Mouse (Mus musculus) embryo, embryonic 11 days (tissue): ENCODE measurements around the gene Snx15.

Experiments used
- DNase-seq: peaks from one replicate; pipeline ENCODE4 v3.0.0-alpha.2; 2015

Snx15 gene

DNA sequence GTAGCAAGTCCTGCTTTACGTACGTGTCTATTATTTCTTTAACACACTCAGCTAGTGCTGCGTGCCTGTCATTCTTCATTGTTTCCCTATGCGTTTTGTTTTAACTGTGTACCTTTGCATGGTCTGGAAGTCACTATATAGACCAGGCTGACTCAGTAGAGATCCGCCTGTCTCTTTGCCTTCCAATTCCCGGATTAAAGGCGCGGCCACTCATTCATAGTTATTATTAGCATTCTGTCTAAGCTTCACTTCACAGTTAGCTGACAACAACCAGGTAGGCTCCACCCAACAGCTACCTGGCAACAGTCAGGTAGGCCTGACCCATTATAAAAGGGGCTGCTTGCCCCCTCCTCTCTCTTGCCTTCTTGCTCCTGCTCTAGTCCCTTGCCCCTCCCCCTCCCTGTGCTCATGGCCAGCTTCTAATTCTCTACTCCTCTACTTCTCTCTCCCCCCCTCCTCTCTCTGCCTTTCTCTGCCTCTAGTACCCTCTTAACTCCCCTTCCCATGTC is 9.4 kb downstream of the Snx15 start:
- DNase-seq, result peak; percentile 35

DNA sequence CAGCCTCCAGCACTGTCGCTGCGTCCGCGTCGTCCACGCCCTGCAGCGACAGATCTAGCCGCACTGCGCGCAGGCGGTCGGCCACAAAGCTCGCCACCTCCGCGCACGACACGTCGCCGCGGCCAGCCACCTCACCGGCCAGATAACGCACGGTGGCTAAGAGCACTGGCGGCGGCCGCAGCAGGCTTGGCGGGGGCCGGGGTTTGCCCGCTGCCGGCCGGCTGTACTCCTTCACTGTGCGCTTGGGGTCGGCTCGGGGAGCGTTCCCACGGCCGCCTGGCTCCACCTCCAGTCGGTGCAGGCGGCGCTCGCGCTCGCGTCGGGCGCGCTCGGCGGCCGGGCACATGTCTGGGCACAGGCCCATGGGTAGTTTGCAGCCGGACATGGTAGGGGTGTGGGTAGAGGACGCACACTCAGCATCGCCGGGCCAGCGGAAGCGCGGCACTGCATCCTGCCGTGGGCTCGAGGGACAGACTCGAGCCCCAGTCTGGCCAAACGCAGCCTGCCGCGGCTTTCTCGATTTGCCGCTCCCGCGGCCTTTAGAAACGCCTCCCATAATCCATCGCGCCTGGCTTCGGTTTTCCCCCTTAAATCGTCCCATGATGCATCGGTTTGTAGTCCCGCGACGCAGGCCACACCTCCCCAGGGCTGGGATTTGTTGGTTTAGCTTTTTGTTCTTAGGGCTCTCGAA is 10.0 kb downstream of the Snx15 start, which contains the start of gene Sac3d1:
Gene Sac3d1 (minus strand): TSS at position 665 of the 691 bp plus-strand sequence.
- DNase-seq, result peak; percentile 97

DNA sequence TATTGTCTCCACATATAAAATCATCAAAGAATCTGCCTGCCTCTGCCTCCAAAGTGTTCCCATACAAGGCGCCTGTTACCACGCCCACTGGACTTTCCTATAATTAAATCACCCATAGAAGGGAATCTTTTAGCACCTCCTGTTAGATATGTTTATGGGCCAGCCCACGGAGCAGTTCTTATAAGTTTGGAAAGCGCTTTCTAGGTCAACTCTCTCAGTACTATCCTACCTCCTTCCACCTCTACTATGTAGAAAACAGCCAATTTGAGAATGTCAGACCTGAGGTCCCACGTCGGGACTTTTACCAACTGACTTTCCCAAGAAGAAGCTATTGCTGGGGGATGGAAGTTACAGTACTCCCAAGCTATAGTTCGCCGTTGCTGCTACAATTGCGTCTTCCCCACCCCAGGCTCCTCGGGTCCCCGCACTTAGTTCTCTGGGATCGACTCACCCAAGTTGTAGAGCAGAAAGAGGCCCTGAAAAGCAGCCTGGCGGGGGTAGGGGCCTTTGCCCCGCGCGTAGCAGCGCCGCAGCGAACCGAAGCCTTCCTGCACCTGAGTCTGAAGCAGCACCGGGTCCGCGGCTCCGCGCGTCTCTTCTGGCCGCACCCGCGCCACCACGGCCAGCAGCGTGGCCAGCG is 10.6 kb downstream of the Snx15 start:
- DNase-seq, result peak; percentile 7

DNA sequence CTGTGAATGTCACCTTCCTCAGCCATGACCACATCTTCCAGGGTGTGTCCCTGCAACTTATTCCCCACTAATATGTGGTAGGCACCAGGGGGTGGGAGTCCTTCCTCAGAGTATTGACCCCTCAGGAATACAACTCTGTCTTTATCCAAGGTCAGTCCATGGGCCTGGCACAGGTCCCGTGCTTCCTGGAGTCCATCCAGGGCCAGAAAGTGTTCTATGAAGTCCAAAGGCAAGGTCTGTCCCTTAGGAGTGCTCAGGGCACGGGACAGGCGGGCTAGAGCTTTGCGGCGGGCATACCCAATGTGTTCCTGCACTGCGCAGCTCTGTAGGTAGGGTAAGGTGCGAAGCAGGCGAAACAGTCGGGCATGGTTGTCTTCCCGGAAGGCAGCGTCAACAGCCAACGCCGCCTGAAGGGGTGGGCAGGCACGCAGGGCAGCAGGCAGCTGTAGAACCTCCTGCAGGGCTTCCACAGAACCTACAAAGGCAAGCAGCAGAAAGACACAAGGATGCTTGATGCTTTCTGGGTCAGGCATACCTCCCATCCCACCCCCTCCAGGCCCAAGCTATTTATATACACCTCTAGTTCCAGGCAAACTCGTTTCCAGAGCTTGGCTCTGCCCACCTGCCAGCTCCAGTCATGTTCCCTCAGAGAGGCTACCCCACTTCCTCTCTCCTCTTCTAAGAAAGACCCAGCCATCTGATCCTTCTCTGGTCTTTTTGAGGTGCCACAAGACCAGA is 11.8 kb downstream of the Snx15 start:
- no peak for DNase-seq

DNA sequence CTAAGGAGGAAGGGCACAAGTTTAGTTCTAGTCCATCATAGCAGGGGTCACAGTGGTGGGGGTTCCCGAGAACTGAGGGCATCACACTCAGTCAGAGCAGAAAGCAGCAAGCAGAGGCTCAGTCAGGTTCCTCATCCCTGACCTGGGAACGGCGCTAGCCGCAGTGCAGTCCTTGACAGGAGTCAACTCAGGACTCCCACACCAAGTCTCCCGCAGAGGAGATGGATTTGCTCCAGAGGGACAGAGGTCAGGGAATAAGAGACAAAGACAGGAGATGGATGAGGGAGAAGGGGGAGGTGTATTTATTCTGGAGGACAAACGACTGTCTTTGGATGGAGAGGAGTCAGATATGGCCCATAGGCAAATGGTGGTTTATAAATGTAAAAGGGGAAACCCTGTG is 15.0 kb downstream of the Snx15 start:
- no peak for DNase-seq

DNA sequence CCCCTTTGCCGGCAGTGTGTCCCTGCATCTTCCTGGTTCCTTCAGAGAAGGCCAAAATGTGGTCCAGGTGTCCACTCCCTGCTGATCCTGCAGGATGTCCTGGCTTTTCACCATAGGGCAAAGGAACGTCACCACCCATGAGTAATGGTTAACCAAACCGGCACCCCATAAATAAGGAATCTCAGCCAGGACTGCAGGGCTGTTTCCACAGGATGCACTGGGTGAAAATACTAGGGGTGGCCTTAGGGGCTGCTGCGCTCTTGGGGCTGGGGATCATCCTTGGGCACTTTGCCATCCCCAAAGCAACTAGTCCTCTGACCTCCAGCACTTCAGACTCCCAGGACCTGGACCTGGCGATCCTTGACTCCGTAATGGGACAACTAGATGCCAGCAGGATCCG is 22.5 kb downstream of the Snx15 start, which contains the start of gene Naaladl1:
Gene Naaladl1 (plus strand): TSS at position 197 of the 400 bp plus-strand sequence.
- no peak for DNase-seq

DNA sequence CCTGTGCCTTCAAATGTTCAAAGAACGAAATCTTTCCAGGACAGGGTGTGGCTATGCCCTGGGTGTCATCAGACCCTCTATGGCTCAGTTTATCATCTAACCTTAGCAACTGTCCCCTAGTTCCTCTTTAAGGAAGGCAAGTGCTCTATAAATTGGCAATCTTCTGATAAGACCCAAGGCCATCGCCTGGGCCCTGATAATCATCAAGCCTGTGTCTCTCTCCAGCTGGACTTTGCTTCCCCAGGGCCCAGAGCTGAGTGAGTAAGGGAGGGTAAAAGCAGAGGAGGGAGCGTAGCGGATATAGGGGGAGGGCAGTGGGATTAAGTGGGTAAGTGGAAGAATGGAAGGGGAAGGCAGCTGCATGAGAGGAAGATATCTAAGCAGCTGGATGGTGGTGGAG is 23.6 kb downstream of the Snx15 start:
- DNase-seq, result no peak

DNA sequence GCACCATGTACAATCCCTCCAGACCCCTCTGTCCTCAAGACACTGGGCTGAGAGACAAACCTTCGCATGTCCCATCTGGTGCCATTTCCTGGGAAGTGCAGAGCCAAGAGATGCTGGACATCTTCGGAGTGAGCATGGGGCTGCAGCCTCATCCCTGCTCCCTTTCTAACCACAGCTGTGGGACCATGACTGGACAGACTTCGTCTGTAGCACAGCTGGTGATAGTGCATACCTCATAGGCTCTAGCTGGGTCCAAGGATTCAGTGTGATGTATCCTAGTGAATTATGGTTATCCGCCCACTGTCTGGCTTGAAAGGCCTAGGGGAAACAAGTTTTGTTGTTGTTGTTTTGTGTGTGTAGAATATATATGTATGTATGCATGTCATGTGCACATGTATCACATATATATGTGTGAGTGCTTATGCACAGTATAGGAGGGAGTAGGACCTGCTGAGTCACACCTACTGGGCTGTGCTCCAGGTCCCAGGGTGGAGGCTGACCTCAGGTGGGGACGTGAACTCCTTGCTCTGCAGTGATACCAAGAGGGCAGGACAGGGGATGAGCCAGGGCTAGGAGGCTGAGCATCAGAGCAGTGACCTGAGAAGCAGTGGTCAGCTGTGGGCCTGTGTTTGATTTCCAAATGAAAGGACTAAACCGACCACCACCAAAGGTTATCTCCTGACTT is 25.8 kb downstream of the Snx15 start:
- no peak for DNase-seq

DNA sequence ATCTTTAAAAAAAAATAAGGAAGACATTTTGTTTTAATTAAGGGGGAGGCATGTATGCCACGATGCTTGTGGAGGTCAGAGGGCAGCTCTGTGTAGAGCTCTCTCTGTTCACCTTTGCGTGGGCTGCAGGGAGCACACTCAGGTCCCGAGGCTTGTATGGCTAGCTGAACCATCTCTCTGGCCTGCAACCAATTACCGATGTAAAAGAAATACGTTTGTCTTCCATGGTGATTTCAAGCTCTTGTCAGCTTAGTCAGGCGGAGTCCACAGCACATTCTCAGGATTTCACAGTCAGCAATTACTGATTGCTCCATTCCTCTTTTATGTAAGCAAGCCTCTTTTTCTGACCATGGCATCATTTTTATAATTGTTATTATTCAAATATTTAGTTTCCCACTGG is 26.9 kb downstream of the Snx15 start:
- DNase-seq, result peak; percentile 31

DNA sequence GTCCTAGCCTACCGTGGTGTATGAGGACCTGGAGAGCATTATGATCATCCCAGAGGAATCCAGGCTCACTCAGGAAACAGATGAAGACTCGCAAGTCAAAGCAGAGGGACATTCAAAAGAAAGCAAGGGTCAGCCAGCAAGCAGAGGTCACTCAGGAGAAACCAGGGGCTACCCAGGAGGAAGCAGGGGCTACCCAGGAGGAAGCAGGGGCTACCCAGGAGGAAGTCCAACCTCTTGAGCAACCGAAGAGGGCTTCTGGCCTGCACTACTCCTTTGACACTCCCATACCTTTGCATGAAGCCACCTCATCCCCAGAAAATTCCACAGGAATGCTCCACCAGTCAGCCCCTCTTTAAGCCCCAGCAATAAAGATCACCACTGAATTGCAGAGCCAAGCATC is 30.3 kb downstream of the Snx15 start:
- DNase-seq, result no peak

DNA sequence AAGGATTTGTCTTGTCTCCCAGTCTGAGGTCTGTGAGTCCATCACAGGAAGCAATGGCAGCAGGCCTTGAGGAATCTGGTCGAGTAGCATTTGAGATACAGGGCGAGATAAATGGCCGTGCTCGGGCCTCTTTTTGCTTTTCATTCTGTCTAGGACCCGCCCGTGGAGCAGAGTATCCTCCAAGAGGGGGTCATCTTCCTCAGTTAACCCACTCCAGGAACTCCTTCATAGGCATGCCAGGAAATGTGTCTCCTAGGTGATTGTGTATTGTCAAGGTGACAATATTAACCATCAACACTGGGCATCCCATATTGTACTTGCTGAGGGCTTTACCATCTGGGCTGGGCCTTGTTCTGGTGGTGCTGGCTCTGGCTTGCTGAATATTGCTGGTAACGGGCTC is 34.0 kb downstream of the Snx15 start, which contains the start of gene AC131692.1:
Gene AC131692.1 (plus strand): TSS at position 301 of the 400 bp plus-strand sequence.
- DNase-seq, result no peak

DNA sequence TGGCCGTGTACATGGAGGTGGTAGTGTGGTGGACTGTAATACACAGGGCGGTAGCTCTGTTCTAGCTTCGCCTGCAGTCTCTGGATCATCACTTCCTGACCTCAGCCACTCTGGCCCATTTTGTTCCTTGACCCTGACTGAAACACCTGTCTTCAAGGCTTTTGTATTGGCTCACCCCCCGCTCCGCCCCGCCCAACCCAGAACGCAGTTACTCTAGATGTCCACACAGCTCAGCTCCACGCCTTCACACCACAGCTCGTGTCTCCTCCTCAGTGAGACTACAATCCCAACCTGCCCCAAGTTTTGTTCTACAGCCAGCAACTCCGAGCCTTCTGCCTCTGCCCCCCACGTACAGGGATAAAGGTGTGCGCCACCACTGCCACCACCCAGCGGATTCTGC is 39.3 kb downstream of the Snx15 start:
- no peak for DNase-seq

DNA sequence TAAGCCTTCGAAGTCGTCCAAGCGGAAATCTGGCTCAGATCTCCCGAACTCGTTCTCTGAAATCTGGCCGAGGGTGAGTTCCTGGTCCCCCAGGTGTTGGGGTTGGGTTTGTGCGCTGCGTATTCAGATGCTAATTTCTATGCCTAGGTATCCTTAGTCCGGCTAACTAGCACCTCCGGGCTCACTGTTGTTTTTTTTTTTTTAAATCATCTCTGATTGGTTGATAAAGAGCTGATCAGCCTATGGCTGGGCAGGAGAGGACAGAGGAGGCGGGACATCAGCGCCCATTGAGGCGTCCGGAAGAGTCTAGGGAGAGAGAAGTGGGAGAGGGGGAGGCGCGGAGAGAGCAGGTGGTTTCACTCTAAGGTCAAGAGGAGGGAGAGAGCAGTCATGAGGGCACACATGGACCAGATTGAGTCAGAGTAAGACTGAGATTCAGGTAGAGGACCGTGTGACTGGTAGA is 42.7 kb downstream of the Snx15 start:
- peak; percentile 87 for DNase-seq

DNA sequence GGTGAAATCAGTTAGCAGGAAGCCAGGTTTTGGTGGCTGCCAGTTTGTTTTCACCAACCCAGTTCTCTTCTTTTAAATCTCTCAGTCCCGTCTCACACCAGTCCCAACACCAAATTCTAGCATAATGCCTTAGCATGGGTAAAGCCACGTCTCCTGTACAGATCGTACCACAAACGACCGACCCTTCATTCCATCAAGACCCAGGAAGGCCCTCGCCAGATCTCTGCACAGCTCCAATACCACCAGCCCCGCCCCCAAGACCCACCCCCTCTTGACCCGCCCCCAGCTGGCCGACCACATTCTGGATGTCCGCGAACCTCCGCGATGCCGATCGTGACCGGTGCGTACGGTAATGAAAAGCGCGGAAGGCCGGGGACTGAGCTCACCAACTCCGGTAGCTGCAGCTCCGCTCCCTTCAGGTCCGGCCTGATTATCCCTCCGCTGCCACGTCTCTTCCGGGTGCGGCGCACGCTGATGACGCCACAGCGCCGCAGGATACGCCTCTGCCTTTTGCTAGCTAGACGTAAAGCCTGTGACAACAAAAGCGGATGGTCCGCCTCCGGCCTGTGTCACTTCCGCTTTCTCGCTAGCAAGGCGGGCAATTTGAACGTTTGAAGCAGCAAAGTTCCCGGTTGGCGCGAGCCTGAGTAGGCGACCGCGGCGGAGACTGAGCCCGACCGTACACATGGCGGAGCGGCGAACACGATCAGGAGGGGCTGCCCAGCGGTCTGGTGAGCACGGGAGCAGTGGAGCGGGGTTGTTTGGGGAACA is 43.4 kb downstream of the Snx15 start, which contains the start of the genes Zfpl1 and Cdca5:
Gene Zfpl1 (minus strand): TSS at position 479 of the 771 bp plus-strand sequence.
Gene Cdca5 (plus strand): TSS at position 506 of the 771 bp plus-strand sequence.
- peak; percentile 98 for DNase-seq

DNA sequence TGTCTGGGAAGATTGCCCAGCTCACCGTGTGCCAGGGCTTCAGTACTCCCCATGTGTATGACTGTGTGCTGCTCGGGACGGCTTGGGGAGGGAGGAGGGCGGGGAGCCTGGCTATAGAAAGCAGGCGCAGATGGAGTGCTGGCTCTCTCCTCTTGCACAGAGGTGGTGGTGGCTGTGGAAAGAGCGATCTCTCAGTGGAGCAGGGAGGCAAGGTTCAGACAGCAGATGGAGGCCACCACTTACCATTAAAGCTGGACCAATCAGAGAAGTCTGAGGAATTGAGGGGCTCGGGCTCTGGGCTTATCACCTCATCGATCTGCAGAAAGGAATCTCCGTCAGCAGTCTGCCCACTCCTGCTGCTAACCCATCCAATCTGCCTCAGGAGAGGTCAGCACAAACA is 45.9 kb downstream of the Snx15 start, which contains the start of gene Gm28374:
Gene Gm28374 (minus strand): TSS at position 101 of the 400 bp plus-strand sequence.
- no peak for DNase-seq

DNA sequence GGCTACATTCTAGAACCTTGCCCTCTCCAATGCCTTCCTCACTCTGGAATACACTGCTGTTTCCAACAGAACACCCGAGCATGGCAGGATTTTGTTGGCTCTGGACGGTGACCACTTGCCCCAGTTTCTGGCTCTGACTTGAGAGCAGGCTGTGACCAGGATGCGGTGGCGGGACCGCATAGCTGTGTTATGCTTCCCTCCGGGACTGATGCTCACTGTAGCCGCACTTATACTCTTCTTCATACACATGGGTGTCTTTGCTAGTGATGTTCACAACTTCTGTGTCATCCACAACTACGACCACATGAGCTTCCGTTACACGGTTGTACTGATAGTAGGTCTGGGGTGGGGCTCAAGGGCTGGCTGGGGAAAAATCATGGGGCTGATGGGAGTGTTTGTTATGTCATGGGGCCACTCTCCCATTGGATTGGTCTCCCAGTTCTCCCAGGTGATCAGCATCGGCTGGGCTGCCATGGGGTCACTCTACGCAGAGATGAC is 48.1 kb downstream of the Snx15 start, which contains the start of gene Tmem262:
Gene Tmem262 (plus strand): TSS at position 51 of the 498 bp plus-strand sequence.
- DNase-seq, result no peak

DNA sequence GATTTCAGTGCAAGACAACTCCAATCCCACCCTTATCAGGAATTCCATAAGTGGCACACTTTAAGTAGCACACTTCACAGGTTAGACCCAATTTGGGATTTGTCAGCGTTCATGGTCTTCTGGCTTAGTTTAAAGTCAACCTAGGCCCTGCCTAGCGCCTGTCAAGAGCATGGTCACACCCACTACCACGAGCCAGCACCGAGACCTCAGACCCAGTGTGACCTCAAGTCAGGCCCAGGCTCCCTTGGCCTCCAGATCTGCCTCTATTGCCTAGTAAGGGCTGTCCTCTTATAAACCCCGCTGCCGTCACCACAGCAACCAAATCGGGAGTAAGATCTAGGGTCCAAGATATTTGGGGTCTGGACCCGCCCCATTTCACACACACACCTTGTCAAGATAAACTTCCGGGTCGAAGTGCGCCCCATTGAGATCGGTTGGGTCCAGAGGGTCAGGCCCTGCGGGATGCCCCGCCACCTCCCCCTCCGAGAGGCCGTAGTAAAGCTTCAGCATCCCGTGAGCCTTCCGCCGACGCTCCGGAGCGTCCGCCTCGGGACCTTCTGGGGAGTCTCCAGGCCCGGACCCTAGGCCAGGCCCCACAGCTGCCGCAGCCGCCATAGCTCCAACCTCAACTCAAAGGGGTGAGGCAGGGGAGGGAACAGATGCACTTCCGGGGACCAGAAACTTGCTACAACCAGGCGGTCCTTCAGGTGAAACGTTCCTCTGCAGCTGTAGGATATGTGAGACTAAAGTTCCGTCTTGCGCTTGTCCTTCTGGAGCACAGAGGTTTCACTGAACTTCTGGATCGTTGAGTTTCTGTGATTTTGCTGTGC is 51.3 kb downstream of the Snx15 start, which contains the start of gene Vps51:
Gene Vps51 (minus strand): TSS at position 668 of the 830 bp plus-strand sequence.
- DNase-seq, result peak; percentile 92

DNA sequence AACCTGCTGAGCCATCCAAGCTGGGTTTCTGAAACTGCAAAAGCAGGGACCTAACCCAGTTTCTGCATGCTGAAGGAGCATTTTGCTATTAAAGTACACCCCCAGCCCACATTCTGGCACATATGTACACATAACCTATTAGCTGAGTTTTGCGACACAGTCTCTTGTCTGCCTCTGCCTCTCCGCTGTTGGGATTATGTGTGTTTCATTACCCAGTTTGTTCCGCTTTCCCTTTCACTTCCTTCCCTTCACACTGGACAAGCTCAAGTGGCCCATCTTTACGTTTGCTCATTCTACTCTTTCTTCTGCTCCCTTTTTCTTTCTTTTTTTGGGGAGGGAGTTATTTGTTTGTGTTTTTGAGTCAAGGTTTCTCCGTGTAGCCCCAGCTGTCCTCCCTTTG is 54.2 kb downstream of the Snx15 start:
- no peak for DNase-seq

DNA sequence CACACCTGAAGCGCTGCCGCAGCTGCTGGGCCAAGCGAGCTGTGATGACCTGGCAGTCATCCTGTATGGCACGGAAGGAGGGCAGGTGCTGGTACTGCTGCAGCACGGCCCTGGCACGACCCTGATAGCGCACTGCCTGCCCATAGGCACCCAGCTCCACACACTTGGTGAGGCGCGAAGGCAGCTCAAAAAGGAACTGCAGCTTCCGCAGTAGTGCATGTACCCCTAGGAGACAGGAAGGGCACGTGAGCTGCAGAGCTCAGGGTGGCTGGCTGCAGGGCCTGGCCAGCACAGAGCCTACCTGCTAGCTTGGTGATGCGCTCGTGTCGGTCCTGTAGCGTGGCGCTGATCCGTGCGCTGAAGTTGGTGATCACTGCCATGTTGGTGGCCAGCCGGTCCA is 56.8 kb downstream of the Snx15 start:
- DNase-seq, result no peak

DNA sequence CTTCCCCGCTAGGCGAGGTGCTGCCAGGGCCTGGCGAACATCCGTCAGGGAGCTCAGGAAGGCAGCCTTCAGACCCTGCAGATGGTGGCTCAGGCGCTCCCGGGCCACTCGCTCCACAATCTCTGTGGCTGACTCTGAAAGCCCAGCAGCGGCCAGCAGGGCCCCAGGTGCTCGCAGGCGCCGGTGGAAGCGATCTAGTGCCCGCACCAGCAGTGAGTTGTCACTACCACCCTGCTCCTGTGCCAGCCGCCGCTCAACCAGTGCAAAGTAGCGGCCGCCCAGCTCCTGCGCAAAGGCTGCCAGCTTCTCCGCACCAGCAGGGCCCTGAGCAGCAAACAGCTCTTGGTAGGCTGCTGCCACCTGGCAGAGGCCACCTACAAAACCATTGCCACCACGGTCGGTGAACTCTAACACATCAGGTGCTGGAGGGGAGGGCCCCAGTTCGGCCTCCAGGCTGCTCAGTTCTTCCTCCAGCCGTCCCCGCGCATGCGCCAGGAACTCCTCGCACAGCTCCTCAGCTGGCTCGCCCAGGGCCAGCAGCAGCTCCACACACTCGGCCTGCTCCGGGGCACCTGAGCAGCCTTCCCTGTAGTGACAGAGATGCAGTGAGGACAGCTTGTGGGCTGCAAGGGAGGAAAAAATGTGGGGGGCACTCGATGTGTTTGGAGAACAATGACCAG is 57.4 kb downstream of the Snx15 start:
- DNase-seq, result no peak
